Mouse (Mus musculus): ENCODE measurements around the gene Vps26c. TPM values are rescaled to one million over a fixed set of nuclear protein-coding genes. Genes with fewer than 3 reads are reported as not detected.

Vps26c gene
- polyA plus RNA-seq, 1 experiment from 2014 or later = 56.1 TPM

GRCm38 (mm10) chr16:94566834-94567585 is 40.4 kb upstream of the Vps26c start:
- H3K36me3 ChIP-seq (replicated peaks) = no peaks in the 10 kb centered on the region
- H3K27ac ChIP-seq = no peak overlapping the region
- no peak overlapping the region for H3K4me3 ChIP-seq
- peaks cover 20% of the 10 kb centered on the region for H3K4me1 ChIP-seq
- no peak for DNase-seq (ENCODE audit: extremely low spot score, low spot score)
- 89% methylated on average over 11 of the region's 11 CpGs for WGBS
- no peaks in the 10 kb centered on the region for H3K9me3 ChIP-seq
- H3K27me3 ChIP-seq (ENCODE audit: poor library complexity, severe bottlenecking) = no peaks in the 10 kb centered on the region

DNA sequence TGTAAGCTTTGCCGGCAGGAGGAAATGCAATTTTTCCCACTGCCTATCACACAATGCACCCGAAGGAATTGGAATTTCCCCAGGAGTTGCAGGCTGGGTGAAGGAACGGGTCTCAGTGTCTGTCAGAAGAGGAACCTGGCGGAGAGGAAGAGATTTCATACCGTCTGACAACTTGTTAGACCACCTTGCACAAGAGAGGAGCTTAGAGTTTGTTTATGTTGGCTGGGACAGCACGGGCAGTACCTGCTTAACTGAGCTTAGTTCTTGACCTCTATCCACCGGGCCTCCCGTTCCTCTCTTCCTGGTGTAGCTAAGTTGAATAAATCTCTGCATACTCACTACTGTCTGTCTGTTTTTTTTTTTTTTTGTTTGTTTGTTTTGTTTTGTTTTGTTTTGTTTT is 39.5 kb upstream of the Vps26c start:
- DNase-seq (ENCODE audit: extremely low spot score, low spot score) = no peak
- Histone ChIP-seq H3K4me1 (peaks cover 11% of the 10 kb centered on the region), H3K4me3 (no peak overlapping the region), H3K36me3 (replicated peaks) (no peaks in the 10 kb centered on the region), H3K27ac (no peak overlapping the region), H3K9me3 (no peaks in the 10 kb centered on the region), H3K27me3 (ENCODE audit: poor library complexity, severe bottlenecking) (no peaks in the 10 kb centered on the region)
- whole genome bisulfite sequencing = 78% methylated on average over 8 of the region's 8 CpGs

DNA sequence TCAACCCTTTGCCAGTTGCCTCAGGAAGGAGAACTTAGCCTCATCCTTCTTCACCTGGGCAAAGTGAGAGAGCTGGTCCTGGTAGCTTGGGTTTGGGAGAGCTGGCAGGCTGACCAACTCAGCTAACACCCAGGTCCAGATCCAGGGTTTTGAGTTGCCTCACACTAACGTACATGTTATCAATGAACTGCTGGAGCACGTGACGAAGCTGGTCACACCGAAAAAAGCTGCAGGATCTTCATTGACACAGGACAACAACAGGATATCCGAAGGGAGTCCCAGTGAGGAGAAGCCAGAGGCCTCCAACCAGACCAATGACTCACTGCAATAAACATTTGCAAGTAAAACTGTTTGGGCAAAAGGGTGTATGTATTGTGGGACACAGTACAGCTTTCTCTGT is 34.0 kb upstream of the Vps26c start:
- H3K27ac ChIP-seq = no peak overlapping the region
- H3K36me3 ChIP-seq (replicated peaks) = no peaks in the 10 kb centered on the region
- no peak overlapping the region for H3K4me3 ChIP-seq
- H3K9me3 ChIP-seq = no peaks in the 10 kb centered on the region
- H3K4me1 ChIP-seq = peaks cover 11% of the 10 kb centered on the region
- H3K27me3 ChIP-seq (ENCODE audit: poor library complexity, severe bottlenecking) = no peaks in the 10 kb centered on the region
- no peak for DNase-seq (ENCODE audit: extremely low spot score, low spot score)
- WGBS = 81% methylated on average over 5 of the region's 5 CpGs

DNA sequence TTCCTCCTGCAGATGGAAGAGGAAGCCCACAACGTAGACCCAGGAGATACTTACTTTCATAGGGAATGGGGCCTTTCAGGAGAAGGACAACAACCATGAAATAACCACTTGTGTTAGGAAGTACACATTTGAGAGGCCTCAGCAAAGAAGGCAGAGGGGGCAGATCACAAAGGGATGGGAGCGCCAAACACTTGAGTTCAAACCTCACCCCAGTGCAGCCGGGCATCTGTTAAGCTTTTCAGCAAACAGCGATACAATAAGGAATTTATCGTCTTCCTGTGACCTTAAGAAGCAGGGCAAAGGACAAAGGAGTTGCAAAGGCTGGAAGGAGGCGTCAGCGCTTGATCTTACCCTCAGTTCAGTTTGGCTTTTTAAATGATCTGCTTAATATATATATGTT is 33.2 kb upstream of the Vps26c start:
- 75% methylated on average over 7 of the region's 7 CpGs for WGBS
- Histone ChIP-seq H3K9me3 (no peaks in the 10 kb centered on the region), H3K36me3 (replicated peaks) (no peaks in the 10 kb centered on the region), H3K27ac (0 out of 2 replicates have a peak overlapping the region, but pooled peaks have one; percentile 15), H3K27me3 (ENCODE audit: poor library complexity, severe bottlenecking) (no peaks in the 10 kb centered on the region), H3K4me1 (peaks cover 11% of the 10 kb centered on the region), H3K4me3 (no peak overlapping the region)
- DNase-seq (ENCODE audit: extremely low spot score, low spot score) = no peak

DNA sequence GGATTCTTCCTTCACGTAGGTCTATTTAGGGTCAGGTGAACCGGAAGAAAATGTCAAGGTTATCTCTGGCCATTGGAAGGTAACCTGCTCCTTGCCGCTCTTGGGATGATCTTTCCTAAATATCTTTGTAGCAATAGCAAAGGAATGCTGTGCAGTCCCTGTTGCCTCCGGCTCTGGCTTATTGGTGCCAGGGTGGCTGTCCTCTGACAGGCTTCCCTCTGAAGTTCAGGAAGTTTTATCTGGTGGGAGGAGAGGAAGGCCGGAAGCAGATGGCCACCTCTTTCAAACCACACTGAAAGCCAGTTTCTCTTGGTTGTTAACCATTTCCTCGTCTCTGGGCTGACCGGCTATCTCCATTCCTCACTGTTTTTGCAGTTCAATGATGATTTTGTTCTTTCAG is 32.7 kb upstream of the Vps26c start:
- WGBS = 74% methylated on average over 7 of the region's 7 CpGs
- DNase-seq (ENCODE audit: extremely low spot score, low spot score) = no peak
- Histone ChIP-seq H3K27ac (0 out of 2 replicates have a peak overlapping the region, but pooled peaks have one; percentile 15), H3K4me1 (peaks cover 11% of the 10 kb centered on the region), H3K9me3 (0 out of 2 replicates have a peak, but pooled peaks cover 4% of the 10 kb centered on the region), H3K27me3 (ENCODE audit: poor library complexity, severe bottlenecking) (no peaks in the 10 kb centered on the region), H3K4me3 (no peak overlapping the region), H3K36me3 (replicated peaks) (no peaks in the 10 kb centered on the region)

DNA sequence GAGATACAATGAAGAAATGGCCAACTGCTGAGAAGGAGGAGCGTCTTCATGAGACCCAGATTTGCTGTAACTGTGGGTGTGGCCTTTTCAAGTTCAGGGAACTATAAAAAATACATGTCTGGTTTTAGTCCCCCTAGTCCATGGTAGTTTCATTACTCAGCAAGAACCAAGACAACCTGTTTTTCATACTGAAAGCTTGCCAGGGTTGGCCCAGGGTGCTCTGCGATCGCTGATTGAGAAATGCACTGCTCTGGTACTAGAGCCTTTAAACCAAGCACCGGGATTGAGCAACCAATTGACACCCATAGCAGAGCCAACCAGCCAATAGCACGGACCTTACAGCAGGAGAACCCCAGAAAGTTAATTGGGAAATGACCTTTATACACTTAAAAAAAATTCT is 29.6 kb upstream of the Vps26c start:
- Histone ChIP-seq H3K36me3 (replicated peaks) (no peaks in the 10 kb centered on the region), H3K27me3 (ENCODE audit: poor library complexity, severe bottlenecking) (no peaks in the 10 kb centered on the region), H3K9me3 (0 out of 2 replicates have a peak, but pooled peaks cover 7% of the 10 kb centered on the region), H3K4me1 (peaks cover 11% of the 10 kb centered on the region), H3K4me3 (no peak overlapping the region), H3K27ac (no peak overlapping the region)
- WGBS = 91% methylated on average over 5 of the region's 5 CpGs
- DNase-seq (ENCODE audit: extremely low spot score, low spot score) = no peak

DNA sequence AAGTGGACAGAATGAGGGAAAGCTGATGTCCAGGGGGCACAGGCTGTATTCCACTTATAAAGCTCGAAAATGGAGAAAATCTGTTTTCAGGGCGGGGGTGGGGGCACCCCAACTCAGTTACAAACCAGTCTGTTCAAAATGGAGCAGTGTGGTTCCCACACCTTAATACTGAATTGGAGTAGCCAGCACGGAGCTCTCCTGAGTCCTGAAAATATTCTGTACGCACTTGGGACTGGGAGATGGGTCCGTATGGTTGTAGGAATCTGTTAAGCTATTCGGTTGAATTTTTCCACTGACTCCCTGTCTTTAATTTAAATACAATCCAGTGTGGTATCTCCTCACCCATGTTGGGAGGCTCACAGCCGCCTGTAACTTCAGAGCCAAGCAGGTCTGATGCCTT is 28.7 kb upstream of the Vps26c start:
- Histone ChIP-seq H3K4me3 (no peak overlapping the region), H3K4me1 (peaks cover 9% of the 10 kb centered on the region), H3K9me3 (0 out of 2 replicates have a peak, but pooled peaks cover 7% of the 10 kb centered on the region), H3K27me3 (ENCODE audit: poor library complexity, severe bottlenecking) (no peaks in the 10 kb centered on the region), H3K36me3 (replicated peaks) (no peaks in the 10 kb centered on the region), H3K27ac (no peak overlapping the region)
- no peak for DNase-seq (ENCODE audit: extremely low spot score, low spot score)
- WGBS = 85% methylated on average over 7 of the region's 7 CpGs

GRCm38 (mm10) chr16:94551934-94552333 is 25.3 kb upstream of the Vps26c start:
- no peaks in the 10 kb centered on the region for H3K36me3 ChIP-seq (replicated peaks)
- H3K27ac ChIP-seq = no peak overlapping the region
- H3K4me1 ChIP-seq = no peaks in the 10 kb centered on the region
- no peaks in the 10 kb centered on the region for H3K27me3 ChIP-seq (ENCODE audit: poor library complexity, severe bottlenecking)
- no peak overlapping the region for H3K4me3 ChIP-seq
- 0 out of 2 replicates have a peak, but pooled peaks cover 7% of the 10 kb centered on the region for H3K9me3 ChIP-seq
- DNase-seq (ENCODE audit: extremely low spot score, low spot score) = no peak

DNA sequence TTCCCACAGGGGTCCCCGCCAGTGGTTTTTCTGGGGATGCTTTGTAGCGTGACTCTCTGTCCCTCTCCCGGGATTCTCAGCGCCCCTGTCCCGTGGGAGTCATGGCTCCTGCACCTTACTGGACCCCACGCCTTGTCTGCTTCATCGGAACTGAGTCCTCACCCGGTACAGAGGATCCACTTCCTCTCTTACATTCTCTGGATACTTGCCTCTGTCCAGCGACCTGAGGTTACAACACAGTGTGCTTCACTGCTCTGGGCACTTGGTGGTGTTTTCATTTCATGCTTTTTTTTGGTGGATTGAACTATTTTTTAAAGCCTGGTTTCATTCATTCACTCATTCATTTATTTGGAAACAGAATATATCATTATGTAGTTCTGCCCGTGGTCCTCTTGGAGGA is 23.2 kb upstream of the Vps26c start:
- no peak overlapping the region for H3K4me3 ChIP-seq
- H3K36me3 ChIP-seq (replicated peaks) = no peaks in the 10 kb centered on the region
- 0 out of 2 replicates have a peak, but pooled peaks cover 3% of the 10 kb centered on the region for H3K4me1 ChIP-seq
- no peak for DNase-seq (ENCODE audit: extremely low spot score, low spot score)
- H3K27ac ChIP-seq = no peak overlapping the region
- H3K9me3 ChIP-seq = 0 out of 2 replicates have a peak, but pooled peaks cover 7% of the 10 kb centered on the region
- H3K27me3 ChIP-seq (ENCODE audit: poor library complexity, severe bottlenecking) = no peaks in the 10 kb centered on the region
- WGBS = 76% methylated on average over 10 of the region's 10 CpGs

- Histone ChIP-seq H3K27me3 (ENCODE audit: poor library complexity, severe bottlenecking) (no peaks in the 10 kb centered on the region), H3K4me1 (peaks cover 11% of the 10 kb centered on the region), H3K27ac (no peak overlapping the region), H3K9me3 (no peaks in the 10 kb centered on the region), H3K36me3 (replicated peaks) (no peaks in the 10 kb centered on the region), H3K4me3 (no peak overlapping the region)
- WGBS = 81% methylated on average over 8 of the region's 8 CpGs
- no peak for DNase-seq (ENCODE audit: extremely low spot score, low spot score)
Measured at GRCm38 (mm10) chr16:94545781-94546562, 19.3 kb upstream of the Vps26c start.

DNA sequence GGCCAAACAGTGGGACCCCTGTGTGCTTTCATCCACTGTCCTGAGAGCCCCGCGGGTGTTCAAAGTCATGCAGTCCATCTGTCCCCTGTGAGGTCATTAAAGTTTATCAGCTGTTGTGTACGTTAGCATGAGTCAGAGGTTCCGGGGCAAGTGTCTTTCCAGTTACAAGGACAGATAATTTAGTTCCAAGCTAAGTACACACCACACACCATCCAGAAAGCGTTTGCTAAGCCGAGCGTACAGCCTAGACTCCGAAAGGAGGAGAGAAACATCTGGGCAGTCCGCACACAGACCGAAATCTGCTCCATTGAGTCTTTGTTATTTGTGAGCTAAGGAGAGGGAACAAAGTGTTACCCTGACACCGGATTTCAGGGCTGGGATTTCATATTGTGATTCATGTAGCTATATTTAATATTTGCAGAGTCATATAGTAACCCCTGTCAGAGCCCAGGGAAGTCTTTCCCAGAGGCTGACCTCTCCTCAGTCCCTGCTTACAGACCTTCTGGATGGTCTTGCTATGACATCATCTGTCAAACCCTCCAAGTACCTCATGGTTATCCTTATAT is 18.0 kb upstream of the Vps26c start:
- no peak overlapping the region for H3K4me3 ChIP-seq
- no peaks in the 10 kb centered on the region for H3K27me3 ChIP-seq (ENCODE audit: poor library complexity, severe bottlenecking)
- H3K9me3 ChIP-seq = no peaks in the 10 kb centered on the region
- 83% methylated on average over 11 of the region's 11 CpGs for WGBS
- H3K4me1 ChIP-seq = peaks cover 11% of the 10 kb centered on the region
- H3K36me3 ChIP-seq (replicated peaks) = no peaks in the 10 kb centered on the region
- H3K27ac ChIP-seq = peak overlapping the region; percentile 25; the same call in 1 of the 2 replicates
- no peak for DNase-seq (ENCODE audit: extremely low spot score, low spot score)

DNA sequence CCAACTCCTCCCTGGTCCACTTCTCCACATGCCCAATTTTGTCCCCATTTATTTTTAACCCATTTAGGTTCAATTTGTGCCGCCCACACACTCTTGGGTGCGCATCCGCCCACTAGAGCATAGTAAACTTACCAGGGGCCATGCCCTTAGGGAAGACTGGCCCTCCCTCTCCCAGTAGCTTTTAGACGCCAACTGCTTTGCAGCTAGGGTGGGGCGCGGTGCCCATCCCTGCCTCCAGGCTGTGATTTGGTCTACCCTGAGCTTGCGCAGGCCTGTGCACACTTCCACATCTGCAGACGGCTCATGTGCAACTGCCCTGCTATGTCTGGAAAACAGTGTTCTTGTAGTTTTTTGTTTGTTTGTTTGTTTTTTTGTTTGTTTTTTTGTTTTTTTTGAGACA is 16.3 kb upstream of the Vps26c start:
- Histone ChIP-seq H3K4me1 (peaks cover 11% of the 10 kb centered on the region), H3K36me3 (replicated peaks) (no peaks in the 10 kb centered on the region), H3K9me3 (no peaks in the 10 kb centered on the region), H3K27ac (no peak overlapping the region), H3K4me3 (no peak overlapping the region), H3K27me3 (ENCODE audit: poor library complexity, severe bottlenecking) (no peaks in the 10 kb centered on the region)
- WGBS = 91% methylated on average over 8 of the region's 8 CpGs
- no peak for DNase-seq (ENCODE audit: extremely low spot score, low spot score)

GRCm38 (mm10) chr16:94540140-94540539 is 13.5 kb upstream of the Vps26c start:
- Histone ChIP-seq H3K27me3 (ENCODE audit: poor library complexity, severe bottlenecking) (no peaks in the 10 kb centered on the region), H3K4me1 (peaks cover 8% of the 10 kb centered on the region), H3K9me3 (no peaks in the 10 kb centered on the region), H3K27ac (no peak overlapping the region), H3K36me3 (replicated peaks) (no peaks in the 10 kb centered on the region), H3K4me3 (no peak overlapping the region)
- no peak for DNase-seq (ENCODE audit: extremely low spot score, low spot score)
- 94% methylated on average over 9 of the region's 9 CpGs for WGBS
